Mouse (Mus musculus): ENCODE measurements around the gene Nelfb.
"Not testable (repeated sequence)": the region's sequence is repeated elsewhere in the genome, so short reads cannot be mapped to it uniquely, and the experiment has no call there.

The Nelfb gene

DNA sequence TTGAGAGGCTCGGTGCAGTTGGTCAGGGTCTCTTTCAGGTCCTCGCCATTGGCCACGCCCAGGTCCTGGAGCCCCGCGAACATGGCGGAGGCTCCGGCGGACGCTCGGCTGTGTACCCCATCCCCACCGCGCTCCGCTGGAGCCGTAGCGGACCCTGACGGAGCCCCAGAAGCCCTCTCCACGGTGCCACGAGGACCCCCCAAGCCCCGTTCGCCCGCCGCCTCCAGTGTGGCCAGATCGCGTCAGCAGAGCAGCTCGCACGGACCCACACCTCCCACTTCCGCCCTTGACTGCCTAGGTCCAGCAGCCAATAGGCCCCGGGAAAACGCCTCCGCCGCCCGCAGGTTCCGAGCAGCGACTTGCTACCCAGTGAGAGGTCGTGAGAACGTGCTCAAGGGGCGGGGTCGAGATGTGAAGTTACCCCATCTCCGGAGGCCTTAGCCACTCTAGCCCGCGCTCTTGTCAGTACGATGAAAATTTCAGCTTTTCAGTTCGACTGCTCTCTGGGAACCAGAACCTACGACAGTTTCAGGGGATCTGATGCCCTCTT is at the start of gene Nelfb:
Gene Nelfb, minus strand, starts transcription at position 369 of the 550 bp plus-strand sequence.
- DNase-seq (ENCODE audit: low spot score) = peak; percentile 92

DNA sequence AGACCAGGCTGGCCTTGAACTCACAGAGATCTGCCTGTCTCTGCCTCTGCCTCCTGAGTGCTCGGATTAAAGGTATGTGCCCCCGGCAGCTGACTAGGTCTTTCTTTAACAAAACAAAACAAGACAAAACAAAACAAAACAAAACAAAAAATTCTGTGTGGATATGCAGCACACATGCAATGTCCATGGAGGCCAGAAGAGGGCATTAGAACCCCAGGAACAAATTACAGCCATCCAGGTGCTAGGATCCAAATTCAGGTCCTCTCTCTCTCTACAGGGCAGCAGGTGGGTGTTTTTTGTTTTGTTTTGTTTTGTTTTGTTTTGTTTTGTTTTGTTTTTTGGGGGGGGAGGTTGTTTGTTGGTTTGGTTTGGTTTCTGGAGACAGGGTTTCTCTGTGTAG is 47.6 kb upstream of the Nelfb start:
- no peak for DNase-seq (ENCODE audit: low spot score)

DNA sequence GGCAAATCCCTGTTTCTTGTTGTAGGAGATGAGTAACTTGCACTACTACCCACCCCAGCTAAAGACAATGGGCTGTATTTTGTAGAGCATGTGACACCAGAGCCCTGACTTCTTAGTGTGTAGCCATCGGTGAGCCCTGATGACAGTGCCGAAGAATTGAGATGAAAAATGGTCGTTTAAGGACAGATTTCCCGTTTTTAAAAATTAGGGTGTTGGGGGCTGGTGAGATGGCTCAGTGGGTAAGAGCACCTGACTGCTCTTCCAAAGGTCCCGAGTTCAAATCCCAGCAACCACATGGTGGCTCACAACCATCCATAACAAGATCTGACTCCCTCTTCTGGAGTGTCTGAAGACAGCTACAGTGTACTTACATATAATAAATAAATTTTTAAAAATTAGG is 46.0 kb upstream of the Nelfb start:
- not testable (repeated sequence) for DNase-seq (ENCODE audit: low spot score)

DNA sequence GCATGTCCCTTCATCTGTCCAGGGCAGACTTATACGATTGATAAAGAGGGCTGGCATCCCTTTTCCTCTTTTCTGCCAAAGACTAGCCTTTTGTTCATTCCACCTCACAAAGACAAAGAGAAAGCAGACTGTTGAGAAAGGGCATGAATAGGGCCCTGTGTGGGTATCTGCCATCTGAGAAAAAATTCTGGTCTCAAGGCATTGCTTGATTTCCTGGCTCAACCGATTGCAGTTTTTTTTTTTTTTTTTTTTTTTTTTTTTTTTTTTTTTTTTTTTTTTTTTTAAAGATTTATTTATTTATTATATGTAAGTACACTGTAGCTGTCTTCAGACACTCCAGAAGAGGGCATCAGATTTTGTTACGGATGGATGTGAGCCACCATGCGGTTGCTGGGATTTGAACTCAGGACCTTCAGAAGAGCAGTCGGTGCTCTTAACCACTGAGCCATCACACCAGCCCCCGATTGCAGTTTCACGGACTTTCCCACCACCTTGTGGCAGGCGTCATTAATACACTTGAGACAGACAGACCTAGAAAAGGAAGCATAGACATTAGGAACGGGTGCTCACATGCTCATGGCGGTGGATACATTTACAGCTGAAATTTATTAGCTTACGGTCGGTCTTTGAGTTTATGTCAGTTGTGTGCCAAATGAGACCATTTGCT is 45.3 kb upstream of the Nelfb start:
- DNase-seq (ENCODE audit: low spot score) = peak; percentile 61

DNA sequence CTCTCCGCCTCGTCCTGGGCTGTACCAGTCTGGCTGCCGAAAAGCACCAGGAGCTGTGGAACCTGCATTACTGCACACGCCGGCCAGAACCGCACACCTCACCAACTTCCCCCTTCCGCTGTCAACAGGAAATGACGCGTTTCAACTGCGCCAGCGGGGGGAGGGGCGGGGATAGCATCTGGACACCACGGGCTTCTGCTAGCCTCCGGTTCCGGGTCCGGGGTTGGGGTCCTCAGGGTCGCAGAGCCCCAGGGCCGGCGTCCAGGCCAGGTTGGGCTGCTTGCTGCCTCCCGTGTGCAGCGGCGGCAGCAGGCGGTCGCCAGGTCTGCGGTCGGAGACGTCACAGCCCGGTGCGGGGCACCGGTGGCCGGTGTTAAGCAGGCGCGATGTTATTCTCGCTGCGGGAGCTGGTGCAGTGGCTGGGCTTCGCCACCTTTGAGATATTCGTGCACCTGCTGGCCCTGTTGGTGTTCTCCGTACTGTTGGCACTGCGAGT is 44.0 kb upstream of the Nelfb start, which contains the start of gene Tmem203:
Gene Tmem203, plus strand, starts transcription at position 156 of the 496 bp plus-strand sequence.
- peak; percentile 89 for DNase-seq (ENCODE audit: low spot score)

DNA sequence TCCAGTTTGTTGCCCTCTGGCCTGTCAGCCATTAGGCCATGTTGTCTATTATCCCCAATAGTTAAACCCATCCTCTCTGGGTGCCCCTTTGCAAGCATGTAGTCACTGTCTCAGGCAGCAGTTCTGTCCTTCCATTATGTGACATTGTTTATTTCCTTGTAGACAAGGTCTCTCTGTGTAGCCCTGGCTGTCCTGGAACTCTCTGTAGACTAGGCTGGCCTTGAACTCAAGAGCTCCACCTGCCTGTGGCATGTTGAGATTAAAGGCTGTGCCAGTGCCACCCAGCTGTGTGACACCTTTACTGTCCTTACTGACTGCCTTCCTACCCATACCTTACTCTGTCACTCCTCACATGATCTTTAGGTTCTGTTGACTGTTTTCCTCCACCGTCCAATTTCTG is 41.0 kb upstream of the Nelfb start:
- no peak for DNase-seq (ENCODE audit: low spot score)

DNA sequence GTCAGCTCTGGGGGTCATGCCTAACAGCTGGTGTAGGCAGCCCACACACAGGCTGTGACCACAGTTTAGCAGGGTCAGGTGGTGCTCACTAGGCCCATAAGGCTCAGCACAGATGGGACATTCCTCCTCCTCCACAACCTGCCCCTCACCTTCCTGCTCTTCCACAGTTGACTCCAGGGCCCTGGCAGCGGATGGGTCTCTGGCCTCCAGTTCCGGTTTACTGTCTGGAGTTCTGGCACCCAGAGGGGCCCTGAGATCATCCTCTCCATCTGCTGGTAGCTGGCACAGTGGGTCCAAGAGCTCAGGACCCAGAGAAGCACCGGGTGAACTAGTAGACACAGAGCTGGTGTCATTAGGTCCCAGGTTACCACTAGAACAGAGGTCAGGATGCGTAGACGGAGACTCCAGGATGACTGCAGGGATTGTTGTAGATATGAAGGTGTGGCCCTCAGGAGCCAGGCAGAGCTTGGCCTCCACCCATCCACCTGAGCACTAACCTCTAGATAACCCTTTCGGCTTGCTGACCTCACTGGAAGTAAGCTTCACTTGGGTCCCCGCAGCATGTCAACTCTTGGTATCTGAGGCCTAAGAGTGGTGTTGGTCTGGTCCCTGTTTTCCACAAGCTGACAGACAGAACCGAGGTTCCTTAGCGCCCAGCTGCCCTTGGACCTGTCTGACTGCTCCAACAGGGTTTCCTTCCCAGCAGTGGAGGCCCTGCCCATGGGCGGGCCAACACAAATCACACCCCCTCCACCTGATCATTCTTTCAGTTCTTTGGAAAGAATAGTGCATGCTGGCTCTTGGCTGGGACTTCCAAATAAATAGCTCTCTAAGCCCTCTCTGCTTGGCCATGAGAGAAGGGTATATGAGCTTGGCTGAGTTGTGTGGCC is 35.1 kb upstream of the Nelfb start, which contains the start of gene AL732309.1:
Gene AL732309.1, minus strand, starts transcription at position 681 of the 890 bp plus-strand sequence.
- peak; percentile 46 for DNase-seq (ENCODE audit: low spot score)

DNA sequence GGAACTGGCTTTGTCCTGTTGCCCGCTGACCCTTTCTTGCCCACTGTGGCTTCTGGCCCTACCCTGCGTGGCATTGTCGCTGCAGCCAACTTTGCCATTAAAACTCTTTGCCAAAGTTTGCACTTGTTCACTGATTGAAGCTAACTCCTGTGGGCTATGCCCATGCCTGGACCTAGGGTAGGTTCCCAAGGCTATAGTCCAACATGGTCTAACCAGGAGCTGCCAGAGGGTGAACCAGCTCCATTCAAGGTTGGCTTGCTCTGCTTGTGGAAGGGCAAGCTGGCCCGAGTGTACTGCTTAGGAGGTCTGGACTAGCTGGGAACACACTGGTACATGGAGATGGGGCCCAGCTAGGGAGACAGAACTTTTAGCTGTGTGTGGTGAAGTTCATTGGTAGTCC is 32.9 kb upstream of the Nelfb start:
- no peak for DNase-seq (ENCODE audit: low spot score)

DNA sequence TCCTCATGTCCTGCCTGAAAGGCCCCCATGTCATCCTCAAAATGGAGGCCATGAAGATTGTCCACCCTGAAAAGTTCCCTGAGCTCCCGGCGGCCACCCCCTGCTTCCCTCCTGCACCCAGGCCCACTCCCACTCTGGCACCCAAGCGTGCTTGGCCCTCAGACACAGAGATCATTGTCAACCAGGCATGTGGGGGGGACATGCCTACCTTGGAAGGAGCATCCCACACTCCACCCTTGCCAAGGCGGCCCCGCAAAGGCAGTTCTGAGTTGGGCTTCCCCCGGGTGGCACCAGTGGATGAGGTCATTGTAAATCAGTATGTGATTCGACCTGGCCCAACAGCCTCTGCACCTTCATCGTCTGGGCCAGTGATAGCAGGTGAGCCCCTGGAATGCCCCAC is 32.1 kb upstream of the Nelfb start:
- DNase-seq (ENCODE audit: low spot score) = no peak

DNA sequence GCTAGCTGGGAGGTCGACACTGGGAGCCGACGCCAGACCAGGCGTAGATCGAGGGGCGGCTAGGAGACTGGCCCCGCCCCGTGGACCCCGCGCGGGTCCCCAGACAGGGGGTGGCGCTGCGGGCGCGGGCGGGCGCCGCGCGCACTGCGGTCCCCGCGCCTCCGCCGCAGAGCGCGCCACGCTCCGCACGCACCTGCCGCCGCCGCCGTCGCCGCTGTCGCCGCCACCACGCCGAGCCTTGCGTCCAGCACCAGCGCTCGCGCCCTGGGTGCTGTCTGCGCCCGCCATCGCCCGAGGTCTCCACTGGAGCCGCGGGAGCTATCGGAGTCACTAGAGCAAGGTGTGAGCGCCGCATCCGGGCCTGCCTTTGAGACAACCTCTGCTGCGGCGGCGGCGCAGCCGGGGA is 30.8 kb upstream of the Nelfb start, which contains the start of the genes Rnf208 and Cysrt1:
Gene Rnf208, plus strand, starts transcription at position 155 of the 406 bp plus-strand sequence.
Gene Cysrt1, minus strand, starts transcription at position 352 of the 406 bp plus-strand sequence.
- DNase-seq (ENCODE audit: low spot score) = no peak

DNA sequence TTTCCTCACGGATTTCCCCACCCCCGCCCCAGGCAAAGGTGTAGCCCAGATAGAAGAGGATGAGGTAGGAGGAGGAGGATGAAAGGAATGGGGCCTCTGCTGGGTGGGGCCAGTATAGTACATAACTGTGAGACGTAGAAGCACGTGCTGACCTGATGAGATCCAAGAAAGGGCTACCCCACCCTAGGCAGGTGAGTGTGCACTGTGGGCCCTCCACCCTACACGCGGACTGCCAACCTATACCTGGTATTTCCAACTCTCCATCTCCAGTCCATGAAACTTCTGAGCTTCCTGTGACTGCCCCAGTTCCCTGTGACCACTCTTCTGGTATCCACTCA is 30.1 kb upstream of the Nelfb start:
- no peak for DNase-seq (ENCODE audit: low spot score)

DNA sequence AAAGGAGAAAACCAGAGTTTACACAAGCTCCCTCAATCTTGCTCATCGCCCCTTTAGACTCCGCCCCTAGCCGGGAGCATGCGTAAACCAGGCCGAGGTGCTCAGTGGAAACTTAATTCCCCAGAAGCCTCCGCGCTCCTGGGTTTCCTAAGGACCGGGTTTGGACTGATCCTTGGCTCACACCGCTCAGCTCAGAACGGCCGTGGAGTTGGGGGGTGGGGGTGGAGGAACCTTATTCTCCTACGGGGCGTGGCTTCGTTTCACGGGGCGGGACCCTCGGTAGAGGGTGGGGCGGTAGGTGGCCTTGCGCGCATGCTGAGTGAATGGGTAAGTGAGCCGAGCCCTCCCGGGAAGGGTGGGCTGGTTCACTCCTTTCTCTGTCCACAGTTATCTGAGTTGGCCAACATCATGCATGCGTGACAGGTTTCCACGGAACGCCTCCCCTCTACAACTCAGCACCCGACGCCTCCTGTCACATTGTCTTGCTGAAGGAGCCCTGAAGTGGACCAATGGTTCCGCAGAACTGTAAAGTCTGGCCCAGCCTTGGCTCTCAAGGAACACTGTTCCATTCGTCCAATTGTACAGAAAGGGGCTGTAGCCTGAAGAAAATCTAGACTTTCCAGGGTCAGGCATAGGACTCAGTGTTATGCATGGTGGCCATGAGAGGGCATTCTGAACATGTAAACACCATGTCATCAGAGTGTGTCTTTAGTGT is 29.6 kb upstream of the Nelfb start:
- peak; percentile 80 for DNase-seq (ENCODE audit: low spot score)

DNA sequence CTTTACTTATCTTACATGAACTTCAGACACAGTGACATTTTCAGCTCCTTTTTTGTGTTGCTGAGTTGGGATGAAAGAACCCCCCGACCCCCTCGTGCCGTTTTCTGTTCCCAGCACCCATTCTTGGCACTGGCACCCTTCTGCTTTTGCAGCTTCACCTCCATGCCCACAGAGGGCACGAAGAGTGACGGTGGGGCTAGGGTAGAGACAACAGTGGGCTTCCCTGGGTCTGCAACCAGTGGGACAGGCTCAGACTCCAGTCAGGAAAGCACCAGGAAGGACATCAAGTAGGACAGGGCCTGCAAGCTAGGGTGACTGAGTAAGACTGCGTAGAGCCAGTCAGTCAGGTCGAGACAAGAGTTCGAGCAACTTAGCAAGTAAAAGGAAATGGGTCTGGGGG is 29.0 kb upstream of the Nelfb start:
- no peak for DNase-seq (ENCODE audit: low spot score)

DNA sequence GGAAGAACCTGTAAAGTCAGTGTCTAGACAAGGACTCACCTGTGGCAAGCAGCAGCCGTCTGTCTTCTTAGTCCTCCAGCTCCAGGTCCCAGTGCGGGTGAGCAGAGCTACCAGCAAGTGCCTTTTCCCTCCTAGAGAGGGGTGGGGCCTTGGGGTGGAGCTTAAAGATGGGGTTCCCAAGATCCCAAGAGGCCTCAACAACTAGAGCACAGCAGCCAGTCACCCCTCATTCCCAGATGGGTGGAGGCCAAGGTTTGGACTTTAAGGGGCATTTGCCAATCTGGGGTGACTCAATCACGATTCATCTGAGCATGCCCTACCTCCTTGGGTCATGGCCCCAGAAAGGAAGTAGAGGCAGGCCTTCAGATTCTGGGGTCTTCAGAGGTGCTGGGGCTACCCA is 28.5 kb upstream of the Nelfb start:
- no peak for DNase-seq (ENCODE audit: low spot score)

DNA sequence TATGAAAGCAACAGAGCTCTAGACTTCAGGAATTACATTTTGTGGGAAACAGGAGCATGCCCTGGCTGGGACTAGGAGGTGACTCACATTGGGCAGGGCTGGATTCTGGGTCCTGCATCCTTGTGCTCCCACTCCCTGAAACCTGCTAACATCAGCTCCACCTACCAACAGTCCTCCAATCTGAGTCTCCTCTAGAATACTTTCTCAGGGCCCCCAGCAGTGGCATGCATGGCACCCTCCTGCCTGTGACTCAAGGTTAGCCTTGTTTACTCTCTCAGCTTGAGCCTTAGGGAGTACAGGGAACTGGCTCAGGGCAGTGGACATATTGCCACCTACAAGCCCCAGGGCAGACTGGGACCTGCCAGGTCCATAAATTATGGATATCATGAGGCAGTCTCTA is 26.8 kb upstream of the Nelfb start:
- DNase-seq (ENCODE audit: low spot score) = no peak

DNA sequence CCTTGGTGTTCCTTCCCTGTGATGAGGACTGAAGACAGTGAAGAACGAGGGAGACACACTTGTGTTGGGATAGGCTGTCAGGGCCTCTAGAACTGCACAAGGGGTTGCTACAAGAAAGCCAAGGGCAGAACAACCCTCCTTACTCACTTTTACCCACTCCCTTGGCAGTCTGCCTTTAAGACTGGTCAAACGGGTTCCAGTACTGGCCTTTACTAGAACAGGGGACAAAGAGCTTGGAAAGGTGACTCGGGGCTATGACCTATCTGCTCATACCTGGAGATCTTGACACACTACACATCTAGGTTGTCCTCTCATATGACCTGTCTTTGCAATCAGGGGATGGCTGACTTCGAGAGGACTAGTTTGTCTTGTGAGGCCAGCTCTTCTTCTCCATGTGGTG is 26.2 kb upstream of the Nelfb start:
- peak; percentile 79 for DNase-seq (ENCODE audit: low spot score)

DNA sequence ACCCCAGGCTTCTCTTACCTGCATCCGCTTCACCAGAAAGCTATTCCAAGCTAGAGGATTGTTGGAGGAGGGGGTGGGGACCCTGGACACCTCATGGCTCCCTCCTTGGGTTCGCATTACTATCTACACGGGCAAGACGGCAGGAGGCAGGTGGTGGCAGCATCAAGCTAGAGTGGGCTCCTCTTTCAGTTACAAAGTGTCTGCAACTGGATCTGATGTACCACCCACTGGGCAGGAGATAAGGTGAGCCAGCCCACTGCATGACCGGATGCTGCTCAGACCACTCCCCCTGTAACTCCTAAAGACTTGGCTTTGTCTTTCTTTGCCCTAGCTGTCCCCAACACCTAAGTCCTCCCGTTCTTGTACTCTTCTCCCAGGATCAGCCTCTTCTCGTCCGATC is 25.3 kb upstream of the Nelfb start, which contains the start of gene Rnf224:
Gene Rnf224, minus strand, starts transcription at position 174 of the 400 bp plus-strand sequence.
- DNase-seq (ENCODE audit: low spot score) = no peak

DNA sequence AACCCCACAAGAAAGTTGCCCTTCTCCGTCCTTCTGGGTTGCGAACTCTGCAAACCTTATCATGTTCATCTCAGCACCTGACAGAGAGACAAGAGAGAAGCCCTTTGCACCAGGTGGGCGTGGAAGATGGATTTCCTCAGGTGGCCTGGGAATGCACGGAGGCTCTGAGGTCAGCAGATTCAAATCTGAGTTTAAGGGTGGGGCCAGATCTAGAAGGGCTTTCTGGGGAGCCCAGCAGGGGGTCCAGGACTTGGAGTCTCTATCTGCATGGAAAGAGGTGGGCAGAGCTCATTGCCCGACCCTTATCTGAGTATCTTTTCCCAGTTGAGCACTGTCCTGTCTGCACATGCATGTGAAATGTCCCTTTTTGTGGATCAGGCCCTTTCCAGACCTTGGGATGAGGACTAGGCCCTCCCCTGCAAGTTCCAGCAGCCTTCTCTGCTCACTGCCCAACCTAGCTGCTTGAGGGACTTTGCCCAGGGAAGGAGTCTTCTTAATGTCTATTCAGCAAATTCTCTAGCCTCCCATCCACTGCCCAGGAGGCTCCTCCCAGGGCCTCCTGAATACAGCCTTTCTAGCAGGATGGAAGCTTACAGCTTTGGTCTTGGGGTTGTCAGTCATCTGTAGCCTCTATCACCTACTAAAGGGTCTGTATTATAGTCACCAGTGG is 23.4 kb upstream of the Nelfb start:
- DNase-seq (ENCODE audit: low spot score) = no peak

DNA sequence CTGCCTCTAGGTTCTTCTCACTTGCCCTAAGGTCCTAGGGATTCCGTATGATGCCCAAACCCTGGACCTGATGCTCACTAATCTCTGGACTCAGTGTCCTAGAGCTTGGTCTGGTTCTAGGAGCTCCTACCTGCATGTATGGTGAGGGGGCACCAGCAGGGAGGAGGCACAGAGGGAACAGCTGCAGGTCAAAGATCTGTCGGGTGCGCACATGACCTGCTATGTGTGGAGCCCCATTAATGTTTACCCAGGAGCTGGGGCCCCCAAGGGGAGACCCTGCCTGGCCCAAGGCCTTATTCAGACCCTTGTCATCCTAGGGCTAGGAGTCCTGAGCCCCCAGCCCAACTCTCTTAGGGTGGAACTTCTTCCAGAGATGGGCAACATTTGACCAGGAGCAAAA is 22.8 kb upstream of the Nelfb start, which contains the start of gene Slc34a3:
Gene Slc34a3, minus strand, starts transcription at position 315 of the 400 bp plus-strand sequence.
- no peak for DNase-seq (ENCODE audit: low spot score)

DNA sequence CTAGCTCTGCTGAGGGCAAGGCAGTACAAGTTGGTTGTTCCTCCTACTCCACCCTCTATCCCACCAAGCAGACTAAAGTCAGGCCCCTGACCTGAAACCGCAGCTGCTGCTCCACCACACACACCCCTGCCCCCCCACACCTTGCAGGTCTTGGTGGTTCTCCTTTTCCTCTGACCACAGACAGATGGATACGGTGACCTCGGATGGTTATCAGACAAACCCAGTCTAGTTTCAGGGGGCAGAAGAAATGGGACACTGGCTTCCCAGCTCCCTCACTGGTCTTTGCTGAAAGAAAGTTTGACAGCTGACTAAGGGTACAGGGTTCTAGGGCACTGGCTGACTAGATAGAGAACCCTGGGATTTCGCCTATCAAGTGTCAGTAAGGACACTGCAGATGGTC is 22.1 kb upstream of the Nelfb start:
- DNase-seq (ENCODE audit: low spot score) = no peak

DNA sequence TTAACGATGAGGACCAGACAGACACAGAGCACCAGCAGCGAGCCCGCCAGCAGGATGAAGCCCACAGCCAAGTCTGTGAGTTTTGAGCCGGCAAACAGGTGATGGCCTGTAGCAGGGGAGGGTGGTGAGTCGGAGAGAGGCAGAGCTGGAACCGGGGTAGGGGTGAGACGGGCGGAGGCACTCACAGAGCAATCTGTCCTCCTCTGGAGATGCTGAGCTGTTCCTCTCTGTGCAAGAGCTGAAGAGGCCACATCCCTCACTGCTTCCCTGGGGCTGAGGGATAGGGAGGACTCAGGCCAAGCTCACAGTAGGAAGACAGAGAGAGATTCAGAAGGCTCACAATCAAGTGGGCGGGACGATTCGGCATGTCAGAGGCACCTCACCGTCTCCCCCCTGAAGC is 19.7 kb upstream of the Nelfb start:
- DNase-seq (ENCODE audit: low spot score) = no peak
